Mouse (Mus musculus): ENCODE measurements around the gene Map2k3.
"Not testable (repeated sequence)": the region's sequence is repeated elsewhere in the genome, so short reads cannot be mapped to it uniquely, and the experiment has no call there.

Map2k3 gene

GRCm38 (mm10) chr11:60931869-60932481 is at the start of gene Map2k3:
Gene Map2k3, plus strand, starts transcription at chr11:60932033.
- peak; percentile 66 for DNase-seq (ENCODE audit: extremely low spot score, low read depth, low spot score)

GRCm38 (mm10) chr11:60882386-60882785 is 49.4 kb upstream of the Map2k3 start:
- DNase-seq (ENCODE audit: extremely low spot score, low read depth, low spot score), result no peak

GRCm38 (mm10) chr11:60886986-60887385 is 44.8 kb upstream of the Map2k3 start:
- DNase-seq (ENCODE audit: extremely low spot score, low read depth, low spot score), result not testable (repeated sequence)

- DNase-seq (ENCODE audit: extremely low spot score, low read depth, low spot score), result no peak
Observed at GRCm38 (mm10) chr11:60889861-60890260, 42.0 kb upstream of the Map2k3 start.

- no peak for DNase-seq (ENCODE audit: extremely low spot score, low read depth, low spot score)
Observed at GRCm38 (mm10) chr11:60890286-60890685, 41.5 kb upstream of the Map2k3 start.

- no peak for DNase-seq (ENCODE audit: extremely low spot score, low read depth, low spot score)
Observed at GRCm38 (mm10) chr11:60890744-60891143, 41.1 kb upstream of the Map2k3 start.

- peak; percentile 98 for DNase-seq (ENCODE audit: extremely low spot score, low read depth, low spot score)
Observed at GRCm38 (mm10) chr11:60895915-60896314, 35.9 kb upstream of the Map2k3 start.

- DNase-seq (ENCODE audit: extremely low spot score, low read depth, low spot score), result no peak
Observed at GRCm38 (mm10) chr11:60902001-60902400, 29.8 kb upstream of the Map2k3 start.

- no peak for DNase-seq (ENCODE audit: extremely low spot score, low read depth, low spot score)
Observed at GRCm38 (mm10) chr11:60902486-60902885, 29.3 kb upstream of the Map2k3 start.

GRCm38 (mm10) chr11:60903661-60904061 is 28.2 kb upstream of the Map2k3 start:
- DNase-seq (ENCODE audit: extremely low spot score, low read depth, low spot score), result no peak

- DNase-seq (ENCODE audit: extremely low spot score, low read depth, low spot score), result no peak
Observed at GRCm38 (mm10) chr11:60905407-60906120, 26.3 kb upstream of the Map2k3 start.

- DNase-seq (ENCODE audit: extremely low spot score, low read depth, low spot score), result no peak
Observed at GRCm38 (mm10) chr11:60906449-60906848, 25.4 kb upstream of the Map2k3 start.

- DNase-seq (ENCODE audit: extremely low spot score, low read depth, low spot score), result no peak
Observed at GRCm38 (mm10) chr11:60908073-60908472, 23.8 kb upstream of the Map2k3 start.

- no peak for DNase-seq (ENCODE audit: extremely low spot score, low read depth, low spot score)
Observed at GRCm38 (mm10) chr11:60909626-60910025, 22.2 kb upstream of the Map2k3 start.

GRCm38 (mm10) chr11:60912525-60912973 is 19.3 kb upstream of the Map2k3 start:
- no peak for DNase-seq (ENCODE audit: extremely low spot score, low read depth, low spot score)

- peak; percentile 69 for DNase-seq (ENCODE audit: extremely low spot score, low read depth, low spot score)
Observed at GRCm38 (mm10) chr11:60913301-60914196, 18.3 kb upstream of the Map2k3 start.

GRCm38 (mm10) chr11:60914491-60914890 is 17.3 kb upstream of the Map2k3 start, which contains the start of gene Natd1:
Gene Natd1, minus strand, starts transcription at chr11:60914750.
- no peak for DNase-seq (ENCODE audit: extremely low spot score, low read depth, low spot score)

- no peak for DNase-seq (ENCODE audit: extremely low spot score, low read depth, low spot score)
Observed at GRCm38 (mm10) chr11:60915201-60915600, 16.6 kb upstream of the Map2k3 start.

- no peak for DNase-seq (ENCODE audit: extremely low spot score, low read depth, low spot score)
Observed at GRCm38 (mm10) chr11:60920021-60920420, 11.8 kb upstream of the Map2k3 start.

- no peak for DNase-seq (ENCODE audit: extremely low spot score, low read depth, low spot score)
Observed at GRCm38 (mm10) chr11:60922195-60922594, 9.6 kb upstream of the Map2k3 start.

- no peak for DNase-seq (ENCODE audit: extremely low spot score, low read depth, low spot score)
Observed at GRCm38 (mm10) chr11:60922964-60923363, 8.9 kb upstream of the Map2k3 start.

Data from hindlimb bud, embryonic 11.5 days (tissue).